Mouse (Mus musculus) adrenal gland, adult (tissue): ENCODE results near the gene Sv2b.

Source experiments
- DNase-seq, 2 experiments: peaks; one replicate each; pipeline ENCODE4 v3.0.0; 2022 to 2023; ENCODE audit warnings: low spot score in 1 of 2; ENCODE audit not compliant: inconsistent age in 2 of 2

Gene Sv2b

DNA sequence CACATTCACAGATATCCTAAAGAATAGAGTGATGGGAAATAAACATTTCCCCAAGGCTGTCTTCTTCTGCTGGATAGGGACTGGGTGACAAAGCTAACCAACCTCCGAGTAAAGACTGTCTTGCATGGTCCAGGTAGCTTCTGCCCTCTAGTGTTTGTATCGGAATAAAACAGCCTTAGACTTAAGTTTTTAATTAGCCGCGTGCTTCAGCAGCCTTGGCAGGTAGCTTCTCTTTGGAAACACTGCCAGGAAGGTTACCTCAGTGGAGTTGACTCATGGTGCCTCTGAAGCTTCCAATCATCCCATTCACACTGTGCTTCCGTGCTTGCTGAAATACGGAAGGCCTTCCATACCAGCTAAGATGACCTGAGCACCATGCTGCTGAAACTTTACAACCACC lies 198.4 kb downstream of the Sv2b start:
- DNase-seq, result peak; percentile 14 to 79

DNA sequence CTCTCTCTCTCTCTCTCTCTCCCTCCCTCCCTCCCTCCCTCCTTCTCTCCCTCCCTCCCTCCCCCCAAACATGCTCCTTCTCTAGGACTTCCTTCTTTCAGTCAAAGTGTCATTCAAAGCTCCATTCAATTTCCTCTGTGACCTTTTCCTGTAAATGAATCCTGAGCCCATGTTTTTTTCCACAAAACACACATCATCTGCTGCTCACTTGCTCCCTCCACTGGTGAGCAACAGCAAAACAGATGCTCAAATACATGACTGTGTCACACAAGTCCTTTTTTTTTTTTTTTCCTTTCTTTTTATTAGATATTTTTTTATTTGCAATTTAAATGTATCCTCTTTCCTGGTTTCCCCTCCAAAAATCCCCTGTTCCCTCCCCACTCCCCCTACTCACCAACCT lies 201.6 kb downstream of the Sv2b start:
- DNase-seq, result peak; percentile 49 to 81

DNA sequence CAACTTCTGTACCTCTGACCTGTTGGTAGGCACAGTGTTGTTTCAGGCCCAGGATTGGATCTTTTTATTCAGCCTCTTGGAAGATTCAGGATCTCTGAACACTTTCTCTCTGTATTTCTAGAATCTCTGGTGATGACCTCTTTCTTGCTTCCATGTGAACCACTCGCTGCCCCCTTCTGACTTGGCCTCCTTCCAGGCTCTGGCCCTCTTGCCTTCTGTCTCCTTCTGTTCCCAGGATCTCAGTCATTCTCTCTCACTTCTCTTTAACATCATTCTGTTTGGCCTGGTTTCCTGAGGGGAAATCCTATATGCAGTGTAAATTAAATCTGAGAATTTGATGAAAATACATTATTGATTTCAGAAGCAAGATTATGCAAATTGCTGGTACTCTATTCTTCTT lies 205.2 kb downstream of the Sv2b start:
- no peak for DNase-seq

DNA sequence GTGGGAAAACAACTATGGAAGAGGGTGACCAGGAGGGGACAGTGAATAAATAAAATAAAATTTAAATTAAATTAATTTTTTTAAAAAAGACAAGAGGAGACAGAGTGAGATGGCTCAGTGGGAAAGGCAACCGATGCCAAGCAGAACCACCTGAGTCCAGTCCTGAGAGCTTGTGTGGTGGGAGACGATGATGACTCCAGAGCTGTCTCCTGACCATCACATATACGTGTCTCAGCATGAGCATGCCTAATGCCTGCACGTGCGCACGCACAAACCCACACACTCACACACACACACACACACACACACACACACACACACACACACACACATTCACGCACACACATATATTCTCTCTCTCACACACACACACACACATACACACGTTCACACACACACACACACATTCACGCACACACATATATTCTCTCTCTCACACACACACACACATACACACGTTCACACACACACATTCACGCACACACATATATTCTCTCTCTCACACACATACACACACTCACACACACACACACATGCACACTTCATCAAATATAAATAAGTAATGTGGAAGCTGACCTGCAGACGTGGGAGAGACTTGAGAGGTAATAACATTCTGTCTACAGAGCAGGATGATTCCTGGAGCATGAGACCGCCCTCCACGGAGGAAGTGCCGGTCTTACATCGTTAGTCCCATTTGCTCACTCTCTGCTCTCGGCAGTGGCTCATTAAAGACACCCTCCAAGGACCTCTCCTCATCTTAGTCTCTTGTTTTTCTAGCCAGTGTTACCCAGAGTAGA lies 206.3 kb downstream of the Sv2b start:
- no peak for DNase-seq

DNA sequence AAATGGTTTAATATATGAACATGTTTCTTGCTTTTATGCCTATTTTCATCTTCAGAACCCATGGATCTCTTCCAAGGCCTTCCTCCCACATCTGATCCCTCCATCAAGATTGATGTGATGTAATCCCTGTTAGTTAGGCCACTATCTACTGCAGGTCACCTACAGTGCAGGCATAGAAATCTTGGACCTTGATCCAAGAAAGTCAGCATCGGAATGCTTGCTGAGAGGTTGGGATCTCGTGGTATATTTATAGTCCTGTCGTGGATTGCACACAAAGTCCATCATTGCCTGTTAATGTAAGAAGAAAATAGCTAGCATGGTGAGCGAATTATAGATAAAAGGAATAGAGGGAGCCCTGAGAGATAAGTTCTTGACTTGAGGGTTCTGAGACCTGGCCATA lies 223.6 kb downstream of the Sv2b start:
- no peak for DNase-seq

DNA sequence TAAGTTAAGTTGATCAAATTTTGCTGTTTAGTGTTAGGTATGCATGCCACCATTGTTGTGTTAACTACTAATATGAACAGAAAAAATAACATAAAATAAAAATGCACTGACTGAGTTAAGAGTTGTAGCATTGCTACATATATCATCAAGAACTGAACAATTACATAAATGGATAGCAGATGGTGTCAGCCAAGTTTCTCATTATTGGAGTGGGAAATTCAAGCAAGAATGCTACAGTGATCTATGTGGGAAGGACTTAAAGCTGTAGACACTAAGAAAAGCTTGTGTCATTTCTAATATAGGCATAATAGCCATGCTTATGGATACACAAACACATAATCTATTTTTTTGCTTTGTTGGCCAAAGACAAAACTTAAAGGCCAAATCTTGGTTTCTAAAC lies 228.9 kb downstream of the Sv2b start:
- no peak for DNase-seq

DNA sequence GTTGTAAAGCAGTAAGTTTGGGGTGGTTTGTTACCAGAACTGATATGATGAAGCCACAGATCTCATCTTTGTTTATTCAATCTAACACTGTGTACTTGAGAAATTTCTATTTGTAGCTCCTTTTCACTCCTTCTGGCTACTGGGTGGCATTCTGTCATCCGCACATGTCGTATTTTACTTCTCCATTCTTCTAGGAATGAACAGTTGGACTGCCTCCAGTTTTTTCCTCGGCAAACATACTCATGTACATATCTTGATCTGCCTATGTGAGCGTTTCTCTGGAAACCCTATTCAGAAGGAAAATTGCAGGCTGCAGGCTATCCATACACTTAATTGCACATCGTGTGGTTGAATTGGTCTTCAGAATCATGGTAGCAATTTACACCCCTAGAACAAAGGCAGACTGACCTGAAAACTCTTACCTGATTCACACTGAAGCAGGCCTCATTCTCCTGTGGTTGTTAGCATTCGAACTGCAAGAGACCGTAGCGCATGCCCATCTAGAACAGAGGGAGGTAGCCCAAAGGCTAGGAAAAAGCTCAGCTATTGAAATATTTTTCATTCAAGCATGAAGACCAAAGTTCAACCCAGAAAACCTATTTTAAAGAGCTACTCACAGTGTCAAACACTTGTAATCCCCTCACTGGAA lies 231.4 kb downstream of the Sv2b start:
- DNase-seq, result no peak
